Mouse (Mus musculus): Measurements from ENCODE around the gene Synpo2.

The Synpo2 gene

DNA sequence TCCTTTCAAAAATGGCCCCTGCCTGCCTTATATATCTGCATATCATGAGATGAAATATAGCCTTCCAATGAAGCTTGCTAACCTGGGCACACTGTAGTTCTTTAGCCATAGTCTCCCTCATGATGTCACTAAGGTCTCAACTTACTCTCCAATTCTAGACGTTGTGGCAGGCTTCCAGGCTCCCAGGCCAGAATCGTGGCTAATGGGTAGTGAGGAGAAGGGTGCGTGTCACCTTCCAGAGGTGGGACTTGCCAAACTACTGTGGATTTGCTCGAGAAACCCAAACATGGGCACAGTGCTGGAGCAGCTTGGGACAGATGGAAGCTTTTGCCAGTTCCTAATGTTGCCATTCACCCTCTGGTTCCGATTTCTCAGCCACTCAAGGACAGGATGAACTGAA lies 69.5 kb downstream of the Synpo2 start:
- DNase-seq (ENCODE audit: low spot score), result no peak

DNA sequence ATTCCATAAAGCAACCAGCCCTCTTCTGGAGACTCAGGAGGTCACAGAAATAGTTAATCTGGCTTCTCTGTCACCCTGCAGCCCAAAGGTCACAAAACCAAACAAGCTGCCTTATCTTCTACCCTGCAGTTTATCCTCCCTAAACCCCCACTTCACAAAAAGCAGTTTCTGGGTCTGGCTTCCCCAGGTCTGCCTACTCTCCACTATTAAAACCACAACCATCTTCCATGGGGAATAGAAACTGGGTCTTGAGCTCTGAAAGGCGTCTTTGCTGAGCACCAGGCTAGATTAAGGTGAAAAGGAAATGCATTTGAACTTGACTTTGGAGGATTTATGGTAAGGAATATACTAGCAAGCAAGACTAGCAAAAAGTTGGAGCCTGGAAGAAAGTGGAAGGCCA lies 71.8 kb downstream of the Synpo2 start:
- no peak for DNase-seq (ENCODE audit: low spot score)

DNA sequence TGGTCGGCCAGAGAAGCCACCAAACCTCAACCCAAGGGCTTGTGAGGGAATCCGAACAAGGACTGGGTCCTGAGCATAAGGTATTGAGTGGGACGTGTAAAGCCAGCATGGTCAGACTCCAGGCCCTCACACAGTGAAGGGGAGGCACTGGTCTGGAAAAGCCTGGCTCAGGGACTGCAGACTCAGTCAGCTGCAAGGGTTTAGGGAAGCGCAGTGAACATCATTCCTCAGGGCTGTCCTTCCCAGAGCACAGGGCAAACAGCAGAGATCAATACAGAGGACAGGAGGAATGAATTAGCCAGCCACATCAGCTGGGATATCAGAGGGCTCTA lies 72.8 kb downstream of the Synpo2 start:
- no peak for DNase-seq (ENCODE audit: low spot score)

DNA sequence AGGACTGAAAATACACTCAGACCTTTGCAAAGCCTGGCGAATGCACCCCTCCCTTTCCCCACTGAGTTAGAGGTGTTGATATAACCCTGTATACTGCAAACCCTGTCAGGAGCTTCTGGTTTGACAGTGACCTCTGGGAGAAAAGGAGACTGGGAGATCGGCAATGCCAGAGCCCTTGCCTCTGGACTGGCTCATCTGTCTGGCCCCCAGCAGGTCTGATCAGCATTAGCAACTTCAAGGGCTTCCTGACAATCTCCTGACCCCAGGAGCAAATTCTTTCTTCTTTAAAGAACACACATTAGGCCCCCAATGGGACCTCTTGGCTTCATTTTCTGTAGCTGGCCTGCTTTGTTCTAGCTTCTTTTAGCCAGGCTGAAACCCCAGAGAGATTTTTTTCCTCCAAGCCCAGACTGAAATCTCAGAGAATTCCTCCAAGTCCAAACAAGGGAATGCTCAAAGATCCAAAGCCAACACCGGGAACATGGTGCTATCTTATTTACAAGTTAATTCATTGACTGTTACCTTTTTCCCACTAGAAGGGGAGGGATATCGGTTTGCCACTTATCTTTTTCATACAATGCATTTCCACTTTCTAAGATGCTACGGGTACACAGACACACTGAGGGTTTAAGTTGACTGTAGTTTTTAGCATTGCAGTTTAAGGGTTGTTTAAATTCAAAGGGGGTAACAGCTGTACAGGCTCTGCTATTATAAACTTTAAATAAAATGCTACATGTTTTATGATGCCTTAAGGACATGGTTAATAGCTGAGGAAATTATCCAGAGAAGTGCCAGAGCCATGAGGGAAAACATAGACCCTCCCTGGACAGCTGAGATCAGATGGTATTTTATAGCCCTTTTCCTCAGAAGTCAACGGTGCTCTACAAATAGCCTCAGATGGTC lies 73.4 kb downstream of the Synpo2 start:
- DNase-seq (ENCODE audit: low spot score), result no peak

DNA sequence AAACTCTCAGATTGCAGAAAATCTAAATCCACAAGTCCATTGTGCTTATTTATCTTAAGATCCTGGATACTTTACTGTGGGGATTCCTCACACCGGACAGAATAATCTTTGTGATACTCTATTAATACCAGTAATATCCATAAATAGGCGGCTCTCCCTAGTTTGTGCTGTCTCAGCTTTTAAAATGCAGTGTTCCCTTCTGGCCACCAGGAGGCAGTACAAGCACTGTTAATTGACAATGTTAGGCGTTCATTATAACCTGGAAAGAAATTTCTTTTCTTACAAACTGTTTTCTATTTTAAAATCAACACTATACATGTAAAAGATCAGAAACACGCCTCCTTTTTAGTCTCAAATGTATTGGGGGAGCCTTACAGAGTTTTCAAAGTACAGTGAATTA lies 75.2 kb downstream of the Synpo2 start:
- peak; percentile 26 for DNase-seq (ENCODE audit: low spot score)

GRCm38 (mm10) chr3:123159139-123159824 lies 76.7 kb downstream of the Synpo2 start:
- peak; percentile 50 for DNase-seq (ENCODE audit: low spot score)

GRCm38 (mm10) chr3:123158579-123158978 lies 77.4 kb downstream of the Synpo2 start:
- DNase-seq (ENCODE audit: low spot score), result no peak

GRCm38 (mm10) chr3:123153337-123153736 lies 82.6 kb downstream of the Synpo2 start:
- DNase-seq (ENCODE audit: low spot score), result no peak

DNA sequence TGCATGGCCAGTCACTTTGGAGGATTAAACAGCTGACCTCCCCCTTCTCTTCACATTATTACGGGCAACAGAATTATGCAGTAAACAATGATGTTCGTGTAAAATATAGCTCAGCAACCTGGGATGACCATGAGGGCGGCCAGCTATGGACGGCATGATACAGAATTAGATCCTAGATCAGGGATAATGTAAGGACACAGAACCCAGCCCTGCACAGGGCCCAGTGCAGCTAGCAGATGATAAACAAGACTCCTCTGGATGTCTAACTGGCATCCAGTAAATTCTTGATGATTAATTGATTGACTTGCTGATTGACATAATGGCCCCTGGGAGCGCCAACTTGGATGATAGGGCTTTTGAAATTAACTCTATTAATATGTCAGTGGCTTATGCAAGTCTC lies 83.0 kb downstream of the Synpo2 start:
- DNase-seq (ENCODE audit: low spot score), result no peak

GRCm38 (mm10) chr3:123150523-123151135 lies 85.3 kb downstream of the Synpo2 start:
- DNase-seq (ENCODE audit: low spot score), result no peak

GRCm38 (mm10) chr3:123149380-123150162 lies 86.4 kb downstream of the Synpo2 start:
- no peak for DNase-seq (ENCODE audit: low spot score)

DNA sequence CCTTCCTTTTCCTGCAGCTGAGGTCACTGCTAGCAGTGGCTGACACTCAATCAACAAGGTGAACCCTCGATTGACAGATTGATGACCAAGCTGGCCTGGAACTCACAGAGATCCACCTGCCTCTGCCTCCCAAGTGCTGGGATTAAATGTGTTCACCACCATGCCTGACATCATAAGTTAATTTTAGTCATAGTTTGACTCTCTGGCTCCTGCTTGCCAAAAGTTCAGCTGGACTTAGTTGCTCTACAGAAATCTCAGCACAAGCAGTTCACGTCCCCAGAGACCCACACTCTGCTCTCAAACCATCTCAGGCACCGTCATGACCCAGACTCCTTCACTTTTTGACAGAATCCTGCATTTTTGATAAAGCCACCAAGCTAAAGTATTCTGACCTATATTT lies 87.3 kb downstream of the Synpo2 start:
- DNase-seq (ENCODE audit: low spot score), result no peak

GRCm38 (mm10) chr3:123146557-123146956 lies 89.4 kb downstream of the Synpo2 start:
- no peak for DNase-seq (ENCODE audit: low spot score)

DNA sequence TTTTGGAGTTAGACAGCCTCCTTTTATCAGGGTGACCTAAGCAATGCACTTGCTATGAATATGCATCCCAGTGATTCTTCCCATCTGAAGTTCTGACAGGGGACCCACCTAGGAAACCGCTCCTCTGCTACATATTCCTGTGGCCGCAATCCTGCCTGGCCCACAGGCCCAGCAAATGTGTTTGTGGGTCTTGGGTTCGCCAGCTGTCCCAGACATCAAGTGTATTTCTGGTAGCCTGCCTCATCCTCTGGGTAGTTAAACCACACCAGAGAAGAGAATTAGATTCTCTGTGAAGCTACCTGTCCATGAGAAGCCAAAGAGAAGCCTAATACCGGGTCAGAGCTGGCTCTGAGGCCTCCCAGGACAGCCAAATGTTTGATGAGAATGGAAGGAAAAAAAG lies 90.0 kb downstream of the Synpo2 start:
- DNase-seq (ENCODE audit: low spot score), result no peak

DNA sequence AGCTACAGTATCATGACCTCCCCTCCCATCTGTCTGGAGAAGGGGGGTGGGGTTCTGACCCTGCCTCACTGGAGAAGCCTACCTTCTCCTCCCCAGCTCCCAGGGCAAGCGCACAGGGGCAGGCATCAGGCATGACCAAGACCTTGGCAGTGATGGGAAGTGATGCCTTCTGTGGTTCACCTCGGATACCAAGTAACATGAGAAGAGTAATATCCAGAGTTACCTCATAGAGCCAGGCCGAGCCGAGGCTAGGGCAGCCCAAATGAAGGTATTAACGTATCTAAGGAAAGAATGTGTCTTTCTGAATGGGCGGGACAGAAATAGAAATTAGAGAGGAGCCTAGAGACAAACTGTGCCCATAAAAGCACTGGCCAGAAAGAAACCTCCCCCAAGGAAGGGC lies 92.5 kb downstream of the Synpo2 start:
- no peak for DNase-seq (ENCODE audit: low spot score)

- no peak for DNase-seq (ENCODE audit: low spot score)
Measured at GRCm38 (mm10) chr3:123142298-123142697, 93.7 kb downstream of the Synpo2 start.

- no peak for DNase-seq (ENCODE audit: low spot score)
Measured at GRCm38 (mm10) chr3:123141069-123141468, 94.9 kb downstream of the Synpo2 start.

DNA sequence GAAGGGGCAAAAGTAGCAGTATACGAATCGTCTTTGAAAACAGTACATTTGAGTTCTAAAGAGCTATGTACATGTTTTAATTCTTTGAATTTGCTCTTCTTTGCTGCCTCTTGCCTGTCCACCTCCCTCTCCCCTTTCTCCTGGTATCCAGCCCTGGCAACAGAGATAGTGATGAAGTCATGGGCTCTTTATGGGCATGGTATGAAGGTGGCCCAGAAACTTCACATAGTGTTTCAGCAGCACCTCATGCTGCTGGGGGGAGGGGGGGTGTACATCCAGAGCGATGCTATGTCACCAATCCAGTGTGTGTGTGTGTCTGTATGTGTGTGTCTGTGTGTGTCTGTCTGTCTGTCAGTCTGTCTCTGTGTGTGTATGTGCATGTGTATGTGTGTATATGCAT lies 95.8 kb downstream of the Synpo2 start:
- DNase-seq (ENCODE audit: low spot score), result no peak

GRCm38 (mm10) chr3:123139619-123140018 lies 96.3 kb downstream of the Synpo2 start:
- DNase-seq (ENCODE audit: low spot score), result no peak

- DNase-seq (ENCODE audit: low spot score), result no peak
Measured at GRCm38 (mm10) chr3:123138274-123139003, 97.5 kb downstream of the Synpo2 start.

- DNase-seq (ENCODE audit: low spot score), result no peak
Measured at GRCm38 (mm10) chr3:123132101-123132500, 103.8 kb downstream of the Synpo2 start.
